Mouse (Mus musculus) embryonic fibroblast, embryonic 13.5 days (primary cell): Measurements from ENCODE around the gene Galns. TPM values are rescaled to one million over a fixed set of nuclear protein-coding genes. Genes with fewer than 3 reads are reported as not detected.

Experiments
- H3K27ac ChIP-seq: 2 replicates; pipeline ENCODE4 v1.5.1; 2012; ENCODE audit warnings: low read length, control low read depth, inconsistent platforms; ENCODE audit not compliant: insufficient read depth
- H3K4me1 ChIP-seq: 2 replicates; pipeline ENCODE4 v1.6.1; 2011; ENCODE audit warnings: low read length; ENCODE audit not compliant: control insufficient read depth, insufficient read depth
- H3K4me3 ChIP-seq: 2 replicates; pipeline ENCODE4 v1.5.1; 2011; ENCODE audit warnings: mild to moderate bottlenecking, control low read depth, low read length; ENCODE audit not compliant: insufficient read depth
- CTCF ChIP-seq: IDR thresholded peaks from 2 replicates; pipeline ENCODE4 v1.5.1; 2011; ENCODE audit warnings: mild to moderate bottlenecking, control low read depth, low read length, moderate library complexity, borderline replicate concordance; ENCODE audit not compliant: insufficient read depth
- POLR2A ChIP-seq: IDR thresholded peaks from 2 replicates; pipeline ENCODE4 v1.6.1; 2011; ENCODE audit warnings: low read depth, mild to moderate bottlenecking, control low read depth, low read length, moderate library complexity
- polyA plus RNA-seq: library from polyadenylated mRNA; stranded (reverse); fragments of >200 nt; gene quantifications from 2 replicates; pipeline ENCODE4 v1.2.4, GENCODE M21; 2011; ENCODE audit warnings: low read depth; ENCODE audit not compliant: missing spikeins, insufficient read length

Gene Galns
- polyA plus RNA-seq, 1 experiment = 15.4 TPM

GRCm38 (mm10) chr8:122538310-122539076 is 72.8 kb downstream of the Galns start:
- H3K4me1 ChIP-seq = peaks cover 16% of the 10 kb centered on the region
- no peak overlapping the region for H3K27ac ChIP-seq
- no peak overlapping the region for H3K4me3 ChIP-seq
- TF ChIP-seq CTCF = no peak
- no peak for TF ChIP-seq POLR2A

GRCm38 (mm10) chr8:122537812-122538211 is 73.5 kb downstream of the Galns start:
- TF ChIP-seq CTCF (no peak), POLR2A (no peak)
- no peak overlapping the region for H3K4me3 ChIP-seq
- peaks cover 16% of the 10 kb centered on the region for H3K4me1 ChIP-seq
- H3K27ac ChIP-seq = no peak overlapping the region

- no peak for TF ChIP-seq CTCF
- no peak for TF ChIP-seq POLR2A
- Histone ChIP-seq H3K4me3 (no peak overlapping the region), H3K4me1 (peaks cover 16% of the 10 kb centered on the region), H3K27ac (peak overlapping the region; percentile 28; the same call in 1 of the 2 replicates)
These were observed 74.2 kb downstream of the Galns start for GRCm38 (mm10) chr8:122537033-122537432.

- no peak overlapping the region for H3K4me3 ChIP-seq
- peaks cover 16% of the 10 kb centered on the region for H3K4me1 ChIP-seq
- H3K27ac ChIP-seq = no peak overlapping the region
- TF ChIP-seq POLR2A = no peak
- no peak for TF ChIP-seq CTCF
These were observed 80.0 kb downstream of the Galns start for GRCm38 (mm10) chr8:122531312-122531711.

DNA sequence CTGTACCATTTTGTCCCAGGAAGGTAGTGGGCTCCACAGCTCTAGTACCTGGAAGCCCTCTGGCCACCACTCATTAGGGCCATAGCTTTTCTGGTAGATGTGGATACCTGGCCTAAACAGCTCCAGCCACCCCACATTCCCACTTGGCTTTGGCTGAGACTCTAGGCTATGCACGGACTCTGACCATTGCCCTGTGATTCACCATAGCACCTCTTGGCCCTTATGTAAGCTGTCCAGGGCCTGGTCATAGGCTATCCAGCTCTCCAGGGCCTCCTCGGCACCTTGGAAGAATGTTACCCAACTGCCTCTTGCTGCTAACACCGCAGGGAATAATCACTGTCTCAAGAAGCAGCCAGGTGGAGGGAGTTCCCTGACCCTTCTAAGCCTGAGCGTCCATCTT is 82.1 kb downstream of the Galns start:
- TF ChIP-seq CTCF (no peak), POLR2A (no peak)
- peaks cover 28% of the 10 kb centered on the region for H3K4me1 ChIP-seq
- H3K4me3 ChIP-seq = no peak overlapping the region
- H3K27ac ChIP-seq = no peak overlapping the region

Other genes with a start within 250 kb of the Galns start
- gene Zc3h18, start 234.9 kb downstream of the Galns start, polyA plus RNA-seq = 43.3 and 44.5 TPM in 2 replicates
- gene Il17c, start 189.4 kb downstream of the Galns start, polyA plus RNA-seq = not detected in 2 replicates
- gene Cyba, start 178.5 kb downstream of the Galns start, polyA plus RNA-seq = 133 and 158 TPM in 2 replicates
- 18.1 and 22.0 TPM in 2 replicates for gene Mvd, start 168.0 kb downstream of the Galns start, polyA plus RNA-seq
- gene Snai3, start 150.7 kb downstream of the Galns start, polyA plus RNA-seq = not detected in 2 replicates
- gene Rnf166, start 135.4 kb downstream of the Galns start, polyA plus RNA-seq = 38.9 and 39.0 TPM in 2 replicates
- gene Ctu2, start 135.3 kb downstream of the Galns start, polyA plus RNA-seq = 36.0 and 37.2 TPM in 2 replicates
- 146 and 158 TPM in 2 replicates for gene Piezo1, start 60.1 kb downstream of the Galns start, polyA plus RNA-seq
- 11.8 and 15.9 TPM in 2 replicates for gene Cdt1, start 43.4 kb downstream of the Galns start, polyA plus RNA-seq
- 140 and 214 TPM in 2 replicates for gene Aprt, start 34.6 kb downstream of the Galns start, polyA plus RNA-seq
- 44.2 and 45.8 TPM in 2 replicates for gene Trappc2l, start 177 bp upstream of the Galns start, polyA plus RNA-seq
- gene Pabpn1l, start 11.3 kb upstream of the Galns start, polyA plus RNA-seq = not detected in 2 replicates
- 0.07 TPM in 1 of 2 replicates, not detected in the other for gene Cbfa2t3, start 87.6 kb upstream of the Galns start, polyA plus RNA-seq
- gene Acsf3, start 164.0 kb upstream of the Galns start, polyA plus RNA-seq = 5.4 and 6.0 TPM in 2 replicates
- 0.21 TPM in 1 of 2 replicates, not detected in the other for gene Cdh15, start 236.5 kb upstream of the Galns start, polyA plus RNA-seq